21 mouse cellular contexts compared by ENCODE assay signal in genomic region chr7:98358016-98358415, GRCm38 (mm10). TPM values are rescaled to one million over a fixed set of nuclear protein-coding genes. Genes with fewer than 3 reads are reported as not detected.
DNase-seq lines count a peak whose midpoint lies in the region; ATAC-seq lines count a peak whose summit lies in the region.
"Had no signal": no experiment of that assay in that cellular context is flagged by ENCODE, and none has a peak within 500 bp of the region (broad histone marks: within the 10 kb centered on the region; RNA-seq: fewer than 3 reads in every experiment).

No protein-coding gene starts in this region.

- H3K36me3 ChIP-seq in hindbrain, embryonic 13.5 days, result no peaks in the 10 kb centered on the region
- H3K36me3 ChIP-seq in hindbrain, embryonic 11.5 days (ENCODE audit: control insufficient read depth, insufficient read depth, low read length), result no peaks in the 10 kb centered on the region
- no peaks in the 10 kb centered on the region for H3K36me3 ChIP-seq in limb, embryonic 11.5 days (ENCODE audit: control insufficient read depth, insufficient read depth, low read length)
- peaks cover 7% of the 10 kb centered on the region; the same call in 1 of the 2 replicates for H3K36me3 ChIP-seq in limb, embryonic 10.5 days
- H3K36me3 ChIP-seq in embryonic facial prominence, embryonic 12.5 days, result peaks cover 6% of the 10 kb centered on the region; the same call in 1 of the 2 replicates
- H3K36me3 ChIP-seq in hindbrain, embryonic 16.5 days (ENCODE audit: control insufficient read depth, insufficient read depth, low read length), result no peaks in the 10 kb centered on the region
- H3K36me3 ChIP-seq: liver, embryonic 15.5 days had no signal

- no peak for ATAC-seq in hindbrain, embryonic 13.5 days (ENCODE audit: low FRiP score)
- no peak for ATAC-seq in hindbrain, embryonic 11.5 days (ENCODE audit: low FRiP score)
- no peak for ATAC-seq in limb, embryonic 11.5 days (ENCODE audit: insufficient number of reproducible peaks, low FRiP score, low TSS enrichment, low read depth)
- ATAC-seq in embryonic facial prominence, embryonic 12.5 days (ENCODE audit: insufficient number of reproducible peaks, insufficient read depth, low FRiP score, low TSS enrichment), result no peak
- ATAC-seq in hindbrain, embryonic 16.5 days, result no peak
- ATAC-seq: activated CD4-positive, CD25-positive, alpha-beta regulatory T cell, adult 4 months; inflammation-experienced regulatory T-cells, adult 6 months; Patski had no signal

- H3K27me3 ChIP-seq in hindbrain, embryonic 13.5 days, result no peaks in the 10 kb centered on the region
- H3K27me3 ChIP-seq in hindbrain, embryonic 11.5 days (ENCODE audit: control insufficient read depth, insufficient read depth, low read length), result no peaks in the 10 kb centered on the region
- H3K27me3 ChIP-seq in limb, embryonic 11.5 days (ENCODE audit: control insufficient read depth, insufficient read depth, low read length), result no peaks in the 10 kb centered on the region
- H3K27me3 ChIP-seq in limb, embryonic 10.5 days (ENCODE audit: low read depth, poor library complexity, severe bottlenecking), result no peaks in the 10 kb centered on the region
- H3K27me3 ChIP-seq in embryonic facial prominence, embryonic 12.5 days, result no peaks in the 10 kb centered on the region
- H3K27me3 ChIP-seq in hindbrain, embryonic 16.5 days (replicated peaks; ENCODE audit: control insufficient read depth, insufficient read depth, low read length), result no peaks in the 10 kb centered on the region
- H3K27me3 ChIP-seq: Patski had no signal

- no peak overlapping the region for H3K9ac ChIP-seq in hindbrain, embryonic 13.5 days
- H3K9ac ChIP-seq in hindbrain, embryonic 11.5 days (ENCODE audit: low read depth, low read length), result no peak overlapping the region
- H3K9ac ChIP-seq in limb, embryonic 11.5 days (ENCODE audit: low read length), result no peak overlapping the region
- H3K9ac ChIP-seq in embryonic facial prominence, embryonic 12.5 days, result 0 out of 2 replicates have a peak overlapping the region, but pooled peaks have one; percentile 7
- no peak overlapping the region for H3K9ac ChIP-seq in hindbrain, embryonic 16.5 days (ENCODE audit: low read depth, low read length)
- H3K9ac ChIP-seq: liver, embryonic 15.5 days had no signal

- WGBS in hindbrain, embryonic 13.5 days, result 57% methylated on average over 1 of the region's 1 CpGs
- 50% methylated on average over 1 of the region's 1 CpGs for WGBS in hindbrain, embryonic 11.5 days
- 50% methylated on average over 1 of the region's 1 CpGs for WGBS in limb, embryonic 11.5 days
- 70% methylated on average over 1 of the region's 1 CpGs for WGBS in limb, embryonic 10.5 days
- 74% methylated on average over 1 of the region's 1 CpGs for WGBS in embryonic facial prominence, embryonic 12.5 days
- WGBS in hindbrain, embryonic 16.5 days, result 75% methylated on average over 1 of the region's 1 CpGs

- H3K4me2 ChIP-seq in hindbrain, embryonic 13.5 days, result peak overlapping the region; percentile 16; the same call in 1 of the 2 replicates
- H3K4me2 ChIP-seq in hindbrain, embryonic 11.5 days (replicated peaks; ENCODE audit: low read depth, low read length), result no peak overlapping the region
- no peak overlapping the region for H3K4me2 ChIP-seq in limb, embryonic 11.5 days (ENCODE audit: low read depth, severe bottlenecking)
- no peak overlapping the region for H3K4me2 ChIP-seq in embryonic facial prominence, embryonic 12.5 days (replicated peaks)
- H3K4me2 ChIP-seq in hindbrain, embryonic 16.5 days (ENCODE audit: low read length), result 0 out of 2 replicates have a peak overlapping the region, but pooled peaks have one; percentile 2
- H3K4me2 ChIP-seq: liver, embryonic 15.5 days had no signal

- H3K9me3 ChIP-seq in hindbrain, embryonic 13.5 days, result no peaks in the 10 kb centered on the region
- H3K9me3 ChIP-seq in hindbrain, embryonic 11.5 days (ENCODE audit: control insufficient read depth, low read length), result no peaks in the 10 kb centered on the region
- no peaks in the 10 kb centered on the region for H3K9me3 ChIP-seq in limb, embryonic 11.5 days (ENCODE audit: control insufficient read depth, low read length)
- no peaks in the 10 kb centered on the region for H3K9me3 ChIP-seq in limb, embryonic 10.5 days (replicated peaks)
- H3K9me3 ChIP-seq in embryonic facial prominence, embryonic 12.5 days, result no peaks in the 10 kb centered on the region
- H3K9me3 ChIP-seq in hindbrain, embryonic 16.5 days (ENCODE audit: control insufficient read depth, low read length), result no peaks in the 10 kb centered on the region
- H3K9me3 ChIP-seq: liver, embryonic 15.5 days had no signal

- DNase-seq in hindbrain, embryonic 11.5 days (ENCODE audit: low spot score), result no peak
- DNase-seq in limb, embryonic 11.5 days (ENCODE audit: low spot score), result peak; percentile 18
- no peak for DNase-seq in limb, embryonic 10.5 days (ENCODE audit: low spot score)
- no peak for DNase-seq in frontal cortex, postnatal 36 days (ENCODE audit: low spot score in 2 of 2)
- no peak for DNase-seq in embryo, embryonic 10 days (ENCODE audit: low spot score)
- DNase-seq: cerebellum, adult 9-10 months; gastrocnemius, postnatal 14 days; heart, postnatal 10 days; kidney, postnatal 10 days; lung, postnatal 10 days; retina, postnatal 1 day; right cerebral cortex, postnatal 4 days; thymus, postnatal 25 days had no signal

- H3K4me3 ChIP-seq in hindbrain, embryonic 13.5 days, result no peak overlapping the region
- H3K4me3 ChIP-seq in hindbrain, embryonic 11.5 days (ENCODE audit: low read depth, low read length), result no peak overlapping the region
- no peak overlapping the region for H3K4me3 ChIP-seq in limb, embryonic 11.5 days (ENCODE audit: low read depth, low read length)
- H3K4me3 ChIP-seq in limb, embryonic 10.5 days, result no peak overlapping the region
- H3K4me3 ChIP-seq in embryonic facial prominence, embryonic 12.5 days, result no peak overlapping the region
- H3K4me3 ChIP-seq in hindbrain, embryonic 16.5 days (ENCODE audit: low read length), result no peak overlapping the region
- H3K4me3 ChIP-seq: erythroblast, embryonic 14.5 days; liver, embryonic 15.5 days had no signal

- H3K4me1 ChIP-seq in hindbrain, embryonic 13.5 days (replicated peaks), result peaks cover 74% of the 10 kb centered on the region
- peaks cover 16% of the 10 kb centered on the region for H3K4me1 ChIP-seq in hindbrain, embryonic 11.5 days (replicated peaks; ENCODE audit: control insufficient read depth, insufficient read depth, low read length)
- H3K4me1 ChIP-seq in limb, embryonic 11.5 days (ENCODE audit: control insufficient read depth, insufficient read depth, low read length), result peaks cover 48% of the 10 kb centered on the region
- H3K4me1 ChIP-seq in limb, embryonic 10.5 days, result peaks cover 84% of the 10 kb centered on the region
- H3K4me1 ChIP-seq in embryonic facial prominence, embryonic 12.5 days, result peaks cover 72% of the 10 kb centered on the region
- peaks cover 39% of the 10 kb centered on the region for H3K4me1 ChIP-seq in hindbrain, embryonic 16.5 days (ENCODE audit: control insufficient read depth, insufficient read depth, low read depth, low read length)

- no peak overlapping the region for H3K27ac ChIP-seq in hindbrain, embryonic 13.5 days
- H3K27ac ChIP-seq in hindbrain, embryonic 11.5 days (ENCODE audit: low read depth, low read length), result no peak overlapping the region
- no peak overlapping the region for H3K27ac ChIP-seq in limb, embryonic 11.5 days (replicated peaks; ENCODE audit: low read depth, low read length)
- H3K27ac ChIP-seq in limb, embryonic 10.5 days, result no peak overlapping the region
- no peak overlapping the region for H3K27ac ChIP-seq in embryonic facial prominence, embryonic 12.5 days
- H3K27ac ChIP-seq in hindbrain, embryonic 16.5 days (ENCODE audit: low read depth, low read length), result no peak overlapping the region
- H3K27ac ChIP-seq: liver, embryonic 15.5 days had no signal

RNA-seq across cellular contexts. Expression of gene Tsku, which starts 3.1 kb away (rescaled TPM):
- 9.1 and 10.3 TPM in 2 replicates for polyA plus RNA-seq in hindbrain, embryonic 13.5 days (2015; fragmentation: Nextera tagmentation; extraction: Ambion mirVana)
- 6.7 and 9.1 TPM in 2 replicates for polyA plus RNA-seq in hindbrain, embryonic 11.5 days (2014; fragmentation: Nextera tagmentation; extraction: Ambion mirVana)
- polyA plus RNA-seq in limb, embryonic 11.5 days (2014; fragmentation: Nextera tagmentation; extraction: Ambion mirVana), result 15.2 and 16.0 TPM in 2 replicates
- polyA plus RNA-seq in limb, embryonic 10.5 days (2016; fragmentation: Nextera tagmentation; extraction: Ambion mirVana), result 9.5 and 11.2 TPM in 2 replicates
- 15.9 and 16.3 TPM in 2 replicates for polyA plus RNA-seq in embryonic facial prominence, embryonic 12.5 days (2016; fragmentation: Nextera tagmentation; extraction: Ambion mirVana)
- 6.5 and 9.8 TPM in 2 replicates for polyA plus RNA-seq in hindbrain, embryonic 16.5 days (2015; fragmentation: Nextera tagmentation; extraction: Ambion mirVana)
- polyA plus RNA-seq: activated CD4-positive, CD25-positive, alpha-beta regulatory T cell, adult 4 months; erythroblast, embryonic 14.5 days; inflammation-experienced regulatory T-cells, adult 6 months had no signal

RNA-seq across cellular contexts. Expression of gene Acer3, which starts 37.0 kb away (rescaled TPM):
- 16.6 and 18.3 TPM in 2 replicates for polyA plus RNA-seq in hindbrain, embryonic 13.5 days (2015; fragmentation: Nextera tagmentation; extraction: Ambion mirVana)
- 16.9 and 17.5 TPM in 2 replicates for polyA plus RNA-seq in hindbrain, embryonic 11.5 days (2014; fragmentation: Nextera tagmentation; extraction: Ambion mirVana)
- polyA plus RNA-seq in limb, embryonic 11.5 days (2014; fragmentation: Nextera tagmentation; extraction: Ambion mirVana), result 24.6 and 26.4 TPM in 2 replicates
- 19.0 and 23.2 TPM in 2 replicates for polyA plus RNA-seq in limb, embryonic 10.5 days (2016; fragmentation: Nextera tagmentation; extraction: Ambion mirVana)
- polyA plus RNA-seq in embryonic facial prominence, embryonic 12.5 days (2016; fragmentation: Nextera tagmentation; extraction: Ambion mirVana), result 23.0 and 24.1 TPM in 2 replicates
- 26.9 and 29.5 TPM in 2 replicates for polyA plus RNA-seq in hindbrain, embryonic 16.5 days (2015; fragmentation: Nextera tagmentation; extraction: Ambion mirVana)

Comparison
In these comparisons a context has a peak if more than half of its experiments do, and no peak if none do; other contexts are left out.
1. H3K4me2 ChIP-seq: peak in hindbrain, embryonic 13.5 days (single experiment) and hindbrain, embryonic 16.5 days (single experiment); none in hindbrain, embryonic 11.5 days (single experiment), limb, embryonic 11.5 days (single experiment) and embryonic facial prominence, embryonic 12.5 days (single experiment).